Mouse (Mus musculus) adrenal gland, adult 8-10 months (tissue): ENCODE measurements around the gene Inpp5k. TPM values are rescaled to one million over a fixed set of nuclear protein-coding genes. Genes with fewer than 3 reads are reported as not detected.
A peak's percentile ranks its signal among the peaks of the same experiment; 100 is the strongest.

ENCODE experiments used
- DNase-seq: peaks from one replicate; pipeline ENCODE4 v3.0.0; 2022
- total RNA-seq, 4 experiments: library from RNA; stranded (reverse); gene quantifications; 2 replicates each; pipeline ENCODE4 v1.2.4; 2022

Gene Inpp5k
- total RNA-seq, 4 experiments from 2014 or later, result 46.2 to 62.5 (median 53.6) TPM

GRCm38 (mm10) chr11:75620136-75620780, 10.5 kb upstream of the Inpp5k start:
- DNase-seq, result peak; percentile 84

GRCm38 (mm10) chr11:75621426-75621825, 9.4 kb upstream of the Inpp5k start:
- DNase-seq, result no peak

- DNase-seq, result no peak
Observed at GRCm38 (mm10) chr11:75622588-75623329, 8.0 kb upstream of the Inpp5k start.

GRCm38 (mm10) chr11:75624102-75624554, 6.7 kb upstream of the Inpp5k start:
- DNase-seq, result no peak

- no peak for DNase-seq
Observed at GRCm38 (mm10) chr11:75625820-75626219, 5.0 kb upstream of the Inpp5k start.

GRCm38 (mm10) chr11:75630098-75630497, 690 bp upstream of the Inpp5k start:
- no peak for DNase-seq

- no peak for DNase-seq
Observed at GRCm38 (mm10) chr11:75631561-75632225, 905 bp downstream of the Inpp5k start.

- DNase-seq, result no peak
Observed at GRCm38 (mm10) chr11:75632921-75633320, 2.1 kb downstream of the Inpp5k start.

GRCm38 (mm10) chr11:75634801-75635200, 4.0 kb downstream of the Inpp5k start:
- DNase-seq, result no peak

GRCm38 (mm10) chr11:75635315-75635714, 4.5 kb downstream of the Inpp5k start:
- no peak for DNase-seq

GRCm38 (mm10) chr11:75643323-75643722, 12.5 kb downstream of the Inpp5k start:
- no peak for DNase-seq

GRCm38 (mm10) chr11:75644684-75645083, 13.9 kb downstream of the Inpp5k start:
- DNase-seq, result no peak

- DNase-seq, result no peak
Observed at GRCm38 (mm10) chr11:75647681-75648211, 17.0 kb downstream of the Inpp5k start.

GRCm38 (mm10) chr11:75649155-75649561, 18.4 kb downstream of the Inpp5k start:
- DNase-seq, result peak; percentile 59

GRCm38 (mm10) chr11:75650311-75650710, 19.5 kb downstream of the Inpp5k start, which contains the start of gene Myo1c:
TSS of gene Myo1c (plus strand) at chr11:75650504.
- peak; percentile 58 for DNase-seq

GRCm38 (mm10) chr11:75650958-75651425, 20.2 kb downstream of the Inpp5k start:
- DNase-seq, result no peak

GRCm38 (mm10) chr11:75651426-75652221, 20.8 kb downstream of the Inpp5k start:
- DNase-seq, result peak; percentile 81

- no peak for DNase-seq
Observed at GRCm38 (mm10) chr11:75652222-75652941, 21.6 kb downstream of the Inpp5k start.

- DNase-seq, result no peak
Observed at GRCm38 (mm10) chr11:75652942-75653684, 22.3 kb downstream of the Inpp5k start.

GRCm38 (mm10) chr11:75653781-75654470, 23.1 kb downstream of the Inpp5k start:
- peak; percentile 79 for DNase-seq
